Mouse (Mus musculus) CH12F3 (cell line): ENCODE results near the gene Ptprd.
"Not testable (repeated sequence)": the region's sequence is repeated elsewhere in the genome, so short reads cannot be mapped to it uniquely, and the experiment has no call there.

Experiments used
- in situ Hi-C: fragments of 300-500 bp; cut with MboI; formaldehyde crosslinking; loops from 2 replicates; pipeline ENCODE4 v1.14.3; 2020; ENCODE audit warnings: low sequenced_read_pairs

Ptprd gene

GRCm38 (mm10) chr4:76460556-76460955 lies 1751.2 kb downstream of the Ptprd start:
- in situ Hi-C loops: no loop called here

- in situ Hi-C loops: no loop called here
These were observed 1752.1 kb downstream of the Ptprd start for GRCm38 (mm10) chr4:76459621-76460020.

DNA sequence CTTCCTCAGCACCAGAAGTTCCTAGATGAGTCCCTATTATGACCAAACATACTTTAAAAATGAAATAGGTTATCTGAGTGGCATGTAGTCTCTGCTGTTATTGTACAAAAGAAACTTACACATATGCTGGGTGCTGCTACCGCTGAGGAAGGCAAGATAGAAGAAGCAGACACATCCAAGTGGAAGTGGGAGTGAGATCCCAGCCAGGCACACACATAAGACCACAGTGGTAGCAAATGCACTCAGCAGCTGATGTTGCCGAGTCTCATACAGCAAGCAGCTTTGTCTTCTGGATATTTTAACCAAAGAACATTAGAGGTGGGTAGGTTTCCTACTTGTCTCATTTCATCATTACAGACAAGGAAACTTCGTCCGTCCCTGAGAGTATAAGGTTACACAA lies 1759.5 kb downstream of the Ptprd start:
- in situ Hi-C loops: no loop called here

- in situ Hi-C loops: no loop called here
These were observed 1760.7 kb downstream of the Ptprd start for GRCm38 (mm10) chr4:76451019-76451552.

GRCm38 (mm10) chr4:76450351-76451018 lies 1761.3 kb downstream of the Ptprd start:
- in situ Hi-C loops: no loop called here

- in situ Hi-C loops: no loop called here
These were observed 1762.1 kb downstream of the Ptprd start for GRCm38 (mm10) chr4:76449466-76450350.

DNA sequence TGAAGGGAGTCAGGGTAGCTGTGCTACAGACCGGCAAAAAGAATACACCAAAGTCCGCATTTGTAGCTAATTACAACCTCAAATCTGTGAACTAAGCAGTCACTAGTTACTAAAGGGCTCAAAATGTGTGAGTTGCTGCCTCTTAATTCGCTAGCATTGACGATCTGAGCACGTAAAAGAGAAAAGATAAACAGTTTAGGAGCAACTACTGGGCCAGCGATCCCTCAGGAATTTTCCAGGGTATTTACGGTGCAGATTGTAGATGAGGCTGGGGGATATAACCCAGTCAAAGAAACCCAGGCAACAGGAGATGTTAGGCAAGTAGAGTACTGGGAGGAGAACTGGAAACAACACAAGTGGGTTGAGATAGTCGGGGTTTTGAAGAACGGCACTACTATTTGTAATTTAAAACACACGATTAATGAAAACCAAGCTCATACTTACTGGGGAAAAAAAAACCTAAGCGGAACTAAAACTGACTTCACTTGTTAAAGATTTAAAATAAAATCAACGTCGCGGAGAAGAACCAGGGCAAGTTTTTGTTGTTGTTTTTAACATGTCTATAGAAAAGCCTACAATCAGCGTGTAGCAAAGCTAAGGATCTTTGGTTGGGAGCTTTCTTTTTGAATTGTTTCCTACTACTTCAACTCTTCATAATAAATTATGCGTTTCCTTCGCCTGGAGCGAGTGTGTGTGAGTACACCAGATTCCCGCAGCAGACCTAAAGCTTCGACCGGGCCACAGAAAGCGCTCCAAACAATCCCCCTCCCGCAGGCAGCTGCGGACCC lies 1762.9 kb downstream of the Ptprd start:
- in situ Hi-C loops: no loop called here

GRCm38 (mm10) chr4:76447396-76447795 lies 1764.4 kb downstream of the Ptprd start:
- in situ Hi-C loops: no loop called here

DNA sequence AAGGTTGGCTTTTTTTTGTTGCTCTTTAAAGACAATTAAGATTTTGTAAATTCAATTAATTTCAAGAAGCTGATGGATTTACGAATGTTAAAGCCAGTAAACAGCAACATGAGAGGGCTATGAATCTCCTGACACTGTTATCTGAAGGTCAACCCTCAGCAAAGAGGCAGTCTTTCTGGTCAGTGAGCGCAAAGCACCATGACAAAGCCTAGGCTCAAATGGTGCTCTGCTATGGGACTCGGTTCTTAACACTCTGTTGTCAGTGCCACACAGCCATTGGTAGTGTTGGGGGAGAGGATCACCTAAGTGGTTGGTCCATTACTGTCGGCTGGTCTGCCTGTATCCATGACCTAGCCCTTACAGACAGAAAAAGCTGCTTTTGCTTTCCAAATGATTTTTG lies 1767.0 kb downstream of the Ptprd start:
- in situ Hi-C loops: no loop called here

DNA sequence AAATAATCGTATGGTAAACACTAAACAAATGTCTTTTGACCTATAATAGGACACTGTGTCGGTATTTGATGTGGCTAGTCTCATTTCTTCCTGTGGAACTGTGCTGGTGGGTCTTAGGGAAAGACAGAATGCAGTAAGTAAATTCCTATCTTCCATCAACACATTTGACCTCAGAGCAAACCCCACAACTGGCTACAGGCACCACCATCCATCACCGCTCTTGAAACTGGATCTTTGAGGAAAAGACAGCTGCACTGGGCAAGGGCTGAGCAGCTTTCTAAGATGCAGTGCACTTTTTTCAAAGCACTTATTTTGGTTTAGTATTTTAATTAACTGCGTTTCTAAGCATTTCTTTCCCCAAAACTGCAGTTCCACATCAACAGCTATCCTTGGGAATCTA lies 1768.2 kb downstream of the Ptprd start:
- in situ Hi-C loops: no loop called here

DNA sequence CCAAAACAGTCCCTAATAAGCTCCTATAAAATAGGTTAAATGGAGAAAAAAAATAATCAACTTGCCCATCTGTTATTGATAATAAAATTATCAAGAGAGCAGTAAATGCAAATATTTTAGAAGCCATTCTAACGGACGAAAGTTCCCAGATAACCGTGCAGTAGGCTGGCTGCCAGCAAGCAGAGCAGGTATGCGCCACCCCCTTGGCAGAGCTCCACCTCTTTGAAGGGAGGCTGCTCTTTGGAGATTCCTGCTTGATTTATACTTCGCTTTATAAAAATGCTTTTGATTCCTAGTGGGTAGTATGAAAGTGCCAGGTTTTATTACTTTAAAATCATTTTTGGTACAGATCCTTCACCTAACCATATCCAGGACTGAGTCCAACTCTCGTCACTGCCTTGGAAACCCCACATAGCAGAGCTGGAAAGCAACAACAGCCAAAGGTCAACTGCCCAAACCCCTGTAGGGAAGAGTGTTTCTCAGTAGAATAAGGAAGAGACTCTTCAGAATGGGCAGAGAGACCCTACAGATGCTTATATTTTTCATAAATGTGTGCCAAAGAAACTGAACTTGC lies 1770.9 kb downstream of the Ptprd start:
- in situ Hi-C loops: no loop called here

GRCm38 (mm10) chr4:76438496-76439079 lies 1773.2 kb downstream of the Ptprd start:
- in situ Hi-C loops: no loop called here

DNA sequence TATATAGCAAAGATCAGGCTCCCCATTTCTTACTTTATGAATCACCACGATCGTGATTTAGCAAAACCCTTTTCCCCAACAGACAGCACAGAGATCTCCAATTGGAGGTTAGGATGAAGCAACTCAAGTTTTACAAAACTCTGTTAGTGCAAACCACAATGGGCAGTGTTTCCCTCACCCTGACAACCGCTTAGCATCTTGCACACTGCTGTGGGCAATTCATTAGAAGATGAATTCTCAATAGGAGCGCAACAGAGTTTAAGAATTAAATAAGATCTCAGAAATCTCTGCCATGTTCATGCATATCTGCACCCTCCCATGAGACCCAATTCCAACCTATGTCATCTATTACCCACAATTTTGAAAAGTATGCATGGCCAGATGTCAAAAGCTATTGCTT lies 1773.7 kb downstream of the Ptprd start:
- in situ Hi-C loops: no loop called here

- in situ Hi-C loops: no loop called here
These were observed 1775.8 kb downstream of the Ptprd start for GRCm38 (mm10) chr4:76435920-76436319.

DNA sequence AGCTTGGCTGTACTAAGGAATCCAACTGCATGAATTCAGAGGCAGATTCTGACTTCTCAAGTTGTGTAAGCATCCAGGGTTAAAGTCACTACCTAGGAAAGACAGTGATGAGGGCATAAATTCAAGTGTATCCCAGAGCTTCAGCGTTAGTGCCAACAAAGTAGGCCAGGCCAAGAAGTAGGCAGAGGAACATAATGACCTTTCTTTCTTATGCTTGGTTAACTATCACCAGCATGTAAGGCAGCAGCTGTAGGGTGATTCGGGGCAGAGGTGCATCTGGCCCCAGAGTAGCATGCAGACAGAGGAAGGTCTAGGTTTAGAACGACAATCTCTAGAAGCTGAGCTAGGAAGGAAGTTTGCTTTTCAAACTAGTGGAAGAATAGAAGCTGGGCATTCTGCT lies 1782.0 kb downstream of the Ptprd start:
- in situ Hi-C loops: no loop called here

DNA sequence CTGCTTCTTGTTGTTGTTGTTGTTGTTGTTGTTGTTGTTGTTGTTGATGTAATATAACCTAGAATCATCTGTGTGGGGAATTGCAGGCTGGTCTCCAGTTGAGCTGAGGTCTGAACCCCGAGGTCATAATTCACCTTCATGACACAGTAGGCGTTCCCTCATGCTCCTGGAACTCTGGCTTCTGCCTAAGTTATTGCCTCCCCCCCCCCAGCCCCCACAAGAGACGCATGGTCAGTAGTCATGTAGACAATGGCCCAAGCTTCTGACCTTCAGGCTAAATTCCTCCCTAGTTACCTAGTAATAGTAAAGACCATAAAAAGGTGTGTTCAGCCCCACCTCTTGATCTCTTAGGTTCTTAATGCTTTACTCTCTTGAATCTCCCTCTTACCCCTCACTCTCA lies 1784.7 kb downstream of the Ptprd start:
- in situ Hi-C loops: not testable (repeated sequence)

DNA sequence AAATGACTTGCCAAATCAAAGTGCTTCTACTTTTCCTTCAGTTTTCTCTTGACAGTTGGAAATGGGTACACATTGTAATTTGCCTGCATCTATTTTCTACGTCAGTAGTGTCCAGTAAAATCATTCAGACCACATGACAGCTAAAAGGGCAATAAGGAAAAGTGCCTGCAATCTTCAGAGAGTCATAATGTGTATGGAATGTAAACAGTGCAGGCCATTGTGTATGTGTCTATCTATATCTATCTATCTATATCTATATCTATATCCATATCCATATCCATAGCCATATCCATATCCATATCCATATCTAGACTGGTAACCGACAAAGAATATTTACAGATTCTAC lies 1786.6 kb downstream of the Ptprd start:
- in situ Hi-C loops: no loop called here

- in situ Hi-C loops: no loop called here
These were observed 1787.2 kb downstream of the Ptprd start for GRCm38 (mm10) chr4:76424324-76425229.

DNA sequence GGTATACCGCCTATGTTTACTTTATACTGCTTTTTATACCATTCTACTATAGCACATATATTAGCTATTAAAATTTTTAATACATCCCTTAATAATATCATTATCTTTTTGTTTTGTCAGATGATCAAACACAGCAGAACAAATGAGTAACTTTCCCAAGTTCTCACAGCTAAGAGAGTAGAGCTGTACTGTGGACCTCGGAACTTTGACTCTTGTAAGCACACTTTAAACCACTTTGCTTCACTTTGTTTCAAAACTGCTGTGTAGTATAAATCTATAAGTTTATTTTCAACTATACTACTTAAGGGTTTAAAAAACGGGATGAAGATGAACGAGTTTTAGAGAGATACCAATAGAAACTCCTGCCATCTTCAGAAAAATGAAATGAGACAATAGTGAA lies 1789.6 kb downstream of the Ptprd start:
- in situ Hi-C loops: no loop called here

- in situ Hi-C loops: no loop called here
These were observed 1792.1 kb downstream of the Ptprd start for GRCm38 (mm10) chr4:76419641-76420040.
